Mouse (Mus musculus) ES-E14 (cell line): ENCODE data around the gene Nsdhl. TPM values are rescaled to one million over a fixed set of nuclear protein-coding genes. Genes with fewer than 3 reads are reported as not detected.
A peak's percentile ranks its signal among the peaks of the same experiment; 100 is the strongest.

Source experiments
- DNase-seq: peaks from one replicate; pipeline ENCODE4 v3.0.0-alpha.2; 2013; ENCODE audit warnings: low read depth, low spot score
- H3K27ac ChIP-seq: 2 replicates; pipeline ENCODE4 v1.5.1; 2012; ENCODE audit warnings: low read depth, mild to moderate bottlenecking, low read length, moderate library complexity, mixed read lengths; ENCODE audit not compliant: poor library complexity, insufficient read depth, severe bottlenecking
- H3K36me3 ChIP-seq: 2 replicates; pipeline ENCODE4 v1.6.1; 2012; ENCODE audit warnings: mild to moderate bottlenecking, low read length, moderate library complexity, mixed read lengths; ENCODE audit not compliant: control insufficient read depth, poor library complexity, insufficient read depth, severe bottlenecking
- H3K4me1 ChIP-seq, 2 experiments: fragments of 150-350 bp in 1 of 2; sonication (generic) in 1 of 2; 2 replicates each; pipeline ENCODE4 v1.6.1; 2012; ENCODE audit warnings: low read length in 2 of 2, mild to moderate bottlenecking in 1 of 2, mixed read lengths in 1 of 2; ENCODE audit not compliant: control insufficient read depth in 2 of 2, insufficient read depth in 2 of 2, poor library complexity in 1 of 2
- H3K4me3 ChIP-seq, 2 experiments: fragments of 150-350 bp in 1 of 2; sonication (generic) in 1 of 2; 2 replicates each; pipeline ENCODE4 v1.5.1; 2012; ENCODE audit warnings: low read length in 2 of 2, low read depth in 1 of 2, mild to moderate bottlenecking in 1 of 2, mixed read lengths in 1 of 2; ENCODE audit not compliant: insufficient read depth in 1 of 2, poor library complexity in 1 of 2, severe bottlenecking in 1 of 2
- H3K9ac ChIP-seq: 2 replicates; pipeline ENCODE4 v1.6.1; 2012; ENCODE audit warnings: low read depth, mild to moderate bottlenecking, low read length, mixed read lengths; ENCODE audit not compliant: poor library complexity, insufficient read depth, severe bottlenecking
- H3K9me3 ChIP-seq: fragments of 150-350 bp; sonication (generic); 2 replicates; pipeline ENCODE4 v1.6.1; 2012; ENCODE audit warnings: low read depth, mild to moderate bottlenecking, low read length; ENCODE audit not compliant: control insufficient read depth, insufficient read depth
- CHD2 ChIP-seq: IDR thresholded peaks from 2 replicates; pipeline ENCODE4 v1.6.1; 2014; ENCODE audit warnings: mild to moderate bottlenecking, low read depth, low read length, inconsistent platforms
- HCFC1 ChIP-seq: IDR thresholded peaks from 2 replicates; pipeline ENCODE4 v1.6.1; 2012; ENCODE audit warnings: low read length, inconsistent platforms, borderline replicate concordance; ENCODE audit not compliant: insufficient read depth
- MAFK ChIP-seq: IDR thresholded peaks from 2 replicates; pipeline ENCODE4 v1.6.1; 2014; ENCODE audit warnings: mild to moderate bottlenecking, low read depth, low read length, inconsistent platforms; ENCODE audit not compliant: insufficient read depth
- ZC3H11A ChIP-seq: IDR thresholded peaks from 2 replicates; pipeline ENCODE4 v1.6.1; 2012; ENCODE audit warnings: low read depth, mild to moderate bottlenecking, inconsistent platforms, low read length, borderline replicate concordance
- ZNF384 ChIP-seq: IDR thresholded peaks from 2 replicates; pipeline ENCODE4 v1.6.1; 2012; ENCODE audit warnings: low read depth, low read length, inconsistent platforms
- in situ Hi-C, 2 experiments: fragments of 600-800 bp; cut with MboI; formaldehyde crosslinking; loops; one replicate each; pipeline ENCODE4 v1.15.1; 2025; ENCODE audit warnings: low sequenced_read_pairs in 2 of 2, inconsistent platforms in 1 of 2; ENCODE audit not compliant: unreplicated experiment in 2 of 2
- total RNA-seq: library from RNA; depleted of rRNA; stranded (reverse); fragments of 300-350 nt; gene quantifications from 2 replicates; pipeline ENCODE4 v1.2.3, GENCODE M21; 2012

The Nsdhl gene
- total RNA-seq, 1 experiment: 14.4 TPM

GRCm38 (mm10) chrX:72982831-72983230 is 64.5 kb downstream of the Nsdhl start:
- in situ Hi-C loops: no loop called here
- DNase-seq: no peak
- no peaks in the 10 kb centered on the region for H3K9me3 ChIP-seq
- no peaks in the 10 kb centered on the region for H3K36me3 ChIP-seq
- H3K4me1 ChIP-seq: no peaks in the 10 kb centered on the region
- no peak overlapping the region for H3K4me3 ChIP-seq
- no peak for TF ChIP-seq CHD2
- TF ChIP-seq MAFK: no peak
- TF ChIP-seq HCFC1: no peak
- no peak for TF ChIP-seq ZC3H11A
- no peak for TF ChIP-seq ZNF384
- H3K27ac ChIP-seq: no peak overlapping the region
- no peak overlapping the region for H3K9ac ChIP-seq

GRCm38 (mm10) chrX:72985607-72986006 is 67.2 kb downstream of the Nsdhl start:
- in situ Hi-C loops: no loop called here
- no peaks in the 10 kb centered on the region for H3K9me3 ChIP-seq

GRCm38 (mm10) chrX:72986841-72987519 is 68.6 kb downstream of the Nsdhl start, which contains the start of gene Zfp185:
TSS of gene Zfp185 (plus strand) at chrX:72987339.
- peak; percentile 55 for DNase-seq
- Histone ChIP-seq H3K4me3 (peak within 1 kb of the TSS; percentile 78 to 91), H3K27ac (no peak within 1 kb of the TSS), H3K36me3 (no peaks in the 10 kb centered on the region), H3K4me1 (no peaks in the 10 kb centered on the region), H3K9ac (peak within 1 kb of the TSS; percentile 92), H3K9me3 (no peaks in the 10 kb centered on the region)
- TF ChIP-seq ZC3H11A (no peak), MAFK (no peak), ZNF384 (no peak), HCFC1 (no peak), CHD2 (no peak)
- in situ Hi-C loops: no loop called here

More at GRCm38 (mm10) chrX:72985607-72986006, 67.2 kb downstream of the Nsdhl start:
- no peaks in the 10 kb centered on the region for H3K4me1 ChIP-seq
- DNase-seq: no peak
- no peak overlapping the region for H3K27ac ChIP-seq
- no peak overlapping the region for H3K9ac ChIP-seq
- TF ChIP-seq MAFK: no peak
- no peak for TF ChIP-seq HCFC1
- TF ChIP-seq ZNF384: no peak
- TF ChIP-seq ZC3H11A: no peak
- TF ChIP-seq CHD2: no peak
- no peaks in the 10 kb centered on the region for H3K36me3 ChIP-seq
- H3K4me3 ChIP-seq: no peak overlapping the region

GRCm38 (mm10) chrX:72987520-72987905 is 69.2 kb downstream of the Nsdhl start:
- Histone ChIP-seq H3K4me3 (peak overlapping the region; percentile 78 to 91), H3K9me3 (no peaks in the 10 kb centered on the region), H3K9ac (peak overlapping the region; percentile 92), H3K27ac (no peak overlapping the region), H3K4me1 (no peaks in the 10 kb centered on the region), H3K36me3 (no peaks in the 10 kb centered on the region)
- in situ Hi-C loops: no loop called here
- no peak for DNase-seq
- TF ChIP-seq MAFK (no peak), ZNF384 (no peak), HCFC1 (no peak), CHD2 (no peak), ZC3H11A (no peak)
